Mouse (Mus musculus): ENCODE results near the gene Plaa. TPM values are rescaled to one million over a fixed set of nuclear protein-coding genes. Genes with fewer than 3 reads are reported as not detected.

Gene Plaa
- polyA plus RNA-seq, 1 experiment from 2014 or later = 67.4 TPM

DNA sequence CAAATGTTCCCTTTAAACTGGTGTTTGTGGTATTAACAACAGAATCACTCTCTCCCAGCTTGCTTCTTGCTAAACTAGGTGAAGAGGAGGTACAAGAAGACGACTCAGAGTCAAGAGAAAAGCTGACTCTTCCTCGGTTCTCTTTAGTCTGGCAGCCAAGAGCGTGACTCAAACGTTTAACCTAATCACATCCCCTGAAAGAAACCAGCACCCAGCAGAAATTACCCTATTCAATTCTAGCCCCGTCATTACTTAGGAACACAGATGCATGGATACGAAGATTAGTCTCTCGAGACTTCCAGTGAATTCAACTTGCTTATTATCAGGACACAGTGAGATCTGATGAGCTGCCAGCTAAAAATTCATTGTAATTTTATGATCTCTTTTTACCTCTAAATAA is 58.7 kb downstream of the Plaa start:
- H3K4me1 ChIP-seq = no peaks in the 10 kb centered on the region
- H3K4me2 ChIP-seq = no peak overlapping the region
- 35% methylated on average over 7 of the region's 7 CpGs for WGBS
- H3K9ac ChIP-seq (replicated peaks) = no peak overlapping the region
- H3K4me3 ChIP-seq (replicated peaks) = no peak overlapping the region
- H3K27me3 ChIP-seq (replicated peaks) = no peaks in the 10 kb centered on the region
- no peak overlapping the region for H3K27ac ChIP-seq (replicated peaks)
- peaks cover 30% of the 10 kb centered on the region for H3K36me3 ChIP-seq
- H3K9me3 ChIP-seq (replicated peaks) = no peaks in the 10 kb centered on the region
- ATAC-seq (ENCODE audit: low FRiP score) = no peak

DNA sequence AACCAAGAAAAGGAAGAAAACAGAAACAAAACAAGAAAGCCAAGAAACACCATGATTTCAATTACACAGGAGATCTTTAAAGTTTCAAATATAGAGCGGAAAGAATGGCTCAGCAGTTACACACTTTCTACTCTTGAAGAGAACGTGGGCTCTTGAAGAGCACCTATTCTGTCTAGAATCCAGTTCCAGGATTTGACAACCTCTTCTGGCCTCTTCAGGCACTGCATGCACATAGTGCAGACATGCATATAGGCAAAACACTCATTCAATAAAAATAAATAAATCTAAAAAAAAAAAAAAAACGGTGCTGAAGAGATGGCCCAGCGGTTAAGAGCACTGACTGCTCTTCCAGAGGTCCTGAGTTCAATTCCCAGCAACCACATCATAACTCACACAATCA is 60.0 kb downstream of the Plaa start:
- Histone ChIP-seq H3K4me1 (no peaks in the 10 kb centered on the region), H3K4me2 (no peak overlapping the region), H3K9me3 (replicated peaks) (no peaks in the 10 kb centered on the region), H3K36me3 (peaks cover 39% of the 10 kb centered on the region), H3K4me3 (replicated peaks) (no peak overlapping the region), H3K9ac (replicated peaks) (no peak overlapping the region), H3K27ac (replicated peaks) (no peak overlapping the region), H3K27me3 (replicated peaks) (no peaks in the 10 kb centered on the region)
- WGBS = 95% methylated on average over 4 of the region's 4 CpGs
- ATAC-seq (ENCODE audit: low FRiP score) = no peak

DNA sequence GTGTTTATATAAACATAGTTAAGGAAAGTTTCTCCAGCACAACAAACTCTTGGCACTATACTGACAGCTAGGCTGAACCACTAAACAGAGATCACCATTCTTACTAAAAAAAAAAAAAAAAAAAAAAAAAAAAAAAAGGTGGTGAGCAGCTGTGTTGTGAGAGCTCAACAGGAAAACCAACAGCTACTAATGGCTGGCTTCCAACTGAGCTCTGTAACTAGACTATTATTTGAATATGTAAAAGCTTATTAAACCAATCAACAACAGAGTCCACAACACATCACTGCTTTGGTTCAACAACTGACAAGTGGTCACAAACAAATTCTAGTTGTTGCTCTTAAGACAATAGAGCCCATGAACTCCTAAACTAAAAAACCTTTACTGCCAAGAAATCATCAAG is 69.8 kb downstream of the Plaa start:
- no peak for ATAC-seq (ENCODE audit: low FRiP score)
- no peaks in the 10 kb centered on the region for H3K9me3 ChIP-seq (replicated peaks)
- peaks cover 10% of the 10 kb centered on the region for H3K36me3 ChIP-seq
- no peak overlapping the region for H3K27ac ChIP-seq (replicated peaks)
- H3K27me3 ChIP-seq (replicated peaks) = no peaks in the 10 kb centered on the region
- no peak overlapping the region for H3K9ac ChIP-seq (replicated peaks)
- no peaks in the 10 kb centered on the region for H3K4me1 ChIP-seq
- no peak overlapping the region for H3K4me3 ChIP-seq (replicated peaks)
- no peak overlapping the region for H3K4me2 ChIP-seq

DNA sequence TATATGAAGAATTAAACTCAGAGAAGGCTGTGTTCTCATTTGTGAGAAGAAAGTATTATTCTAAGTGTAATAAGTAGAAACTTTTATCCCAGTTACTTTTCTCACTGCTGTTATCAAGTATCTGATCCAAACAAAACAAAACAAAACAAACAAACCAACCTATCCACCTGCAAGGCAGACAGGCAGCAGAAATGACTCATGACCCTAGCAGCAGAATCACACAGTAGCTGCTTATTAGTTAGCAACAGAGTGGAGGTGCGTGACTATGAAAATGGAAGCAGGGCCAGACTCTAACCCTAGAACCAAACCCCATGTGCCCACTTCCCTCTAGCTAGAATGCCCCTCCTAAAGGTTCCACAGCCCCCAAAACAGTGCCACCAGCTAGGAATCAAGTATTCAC is 73.6 kb downstream of the Plaa start:
- no peaks in the 10 kb centered on the region for H3K36me3 ChIP-seq
- no peaks in the 10 kb centered on the region for H3K27me3 ChIP-seq (replicated peaks)
- no peak overlapping the region for H3K9ac ChIP-seq (replicated peaks)
- ATAC-seq (ENCODE audit: low FRiP score) = no peak
- no peaks in the 10 kb centered on the region for H3K4me1 ChIP-seq
- WGBS = 71% methylated on average over 1 of the region's 1 CpGs
- H3K4me3 ChIP-seq (replicated peaks) = no peak overlapping the region
- H3K4me2 ChIP-seq = no peak overlapping the region
- H3K9me3 ChIP-seq (replicated peaks) = no peaks in the 10 kb centered on the region
- no peak overlapping the region for H3K27ac ChIP-seq (replicated peaks)

DNA sequence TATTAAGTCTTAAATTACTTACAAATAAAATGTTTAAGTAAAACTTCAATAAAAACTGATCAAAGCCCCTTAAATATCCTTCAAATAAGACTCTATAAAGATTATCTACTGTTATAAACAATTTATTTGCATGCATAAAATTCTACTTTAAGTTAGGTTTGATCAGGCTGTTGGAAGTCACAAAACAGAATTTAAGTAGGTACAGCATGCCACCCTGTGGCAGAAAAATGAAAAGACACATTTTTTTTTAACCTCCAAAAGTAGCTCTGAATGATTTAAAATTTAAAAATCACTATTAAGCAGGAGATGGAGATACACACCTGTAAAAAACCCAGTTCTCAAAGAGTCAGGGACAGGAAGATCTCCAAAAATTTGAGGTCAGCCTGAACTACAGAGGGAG is 79.7 kb downstream of the Plaa start:
- no peak for ATAC-seq (ENCODE audit: low FRiP score)

DNA sequence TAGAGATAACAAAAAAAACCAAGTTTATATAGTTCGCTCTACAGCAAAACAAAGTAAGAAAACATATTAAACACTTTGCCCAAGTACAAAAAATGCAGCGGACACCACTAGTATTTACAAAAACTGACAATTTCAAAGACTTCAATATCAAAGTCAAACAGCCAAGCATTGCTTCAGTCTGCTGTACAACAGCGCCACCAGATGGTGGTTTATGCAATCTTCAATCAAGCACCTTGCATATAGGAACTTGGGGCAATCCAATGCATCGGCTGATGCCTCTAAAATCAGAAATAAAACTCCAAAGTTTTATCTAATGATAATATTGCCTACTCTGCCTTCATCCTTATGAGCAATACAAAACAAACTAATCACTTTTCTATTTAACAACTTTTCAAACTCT is 85.4 kb downstream of the Plaa start:
- Histone ChIP-seq H3K36me3 (0 out of 2 replicates have a peak, but pooled peaks cover 4% of the 10 kb centered on the region), H3K9ac (replicated peaks) (no peak overlapping the region), H3K4me2 (no peak overlapping the region), H3K9me3 (replicated peaks) (no peaks in the 10 kb centered on the region), H3K27me3 (replicated peaks) (no peaks in the 10 kb centered on the region), H3K27ac (replicated peaks) (no peak overlapping the region), H3K4me3 (replicated peaks) (no peak overlapping the region), H3K4me1 (no peaks in the 10 kb centered on the region)
- ATAC-seq (ENCODE audit: low FRiP score) = no peak
- WGBS = 59% methylated on average over 4 of the region's 4 CpGs

More for the DNA sequence above, 79.7 kb downstream of the Plaa start:
- H3K9ac ChIP-seq (replicated peaks) = no peak overlapping the region
- no peak overlapping the region for H3K27ac ChIP-seq (replicated peaks)
- no peaks in the 10 kb centered on the region for H3K9me3 ChIP-seq (replicated peaks)
- no peak overlapping the region for H3K4me2 ChIP-seq
- H3K4me3 ChIP-seq (replicated peaks) = no peak overlapping the region
- H3K27me3 ChIP-seq (replicated peaks) = no peaks in the 10 kb centered on the region
- H3K36me3 ChIP-seq = no peaks in the 10 kb centered on the region
- no peaks in the 10 kb centered on the region for H3K4me1 ChIP-seq

Other genes starting within 250 kb of the Plaa start
- not detected in 2 replicates for gene Gm10306, start 46.7 kb downstream of the Plaa start, polyA plus RNA-seq (2015; fragmentation: Nextera tagmentation; extraction: Ambion mirVana)
- gene Caap1, start 46.4 kb downstream of the Plaa start, polyA plus RNA-seq (2015; fragmentation: Nextera tagmentation; extraction: Ambion mirVana) = 15.8 and 16.0 TPM in 2 replicates
- 20.1 and 22.0 TPM in 2 replicates for gene Ift74, start 11.2 kb upstream of the Plaa start, polyA plus RNA-seq (2015; fragmentation: Nextera tagmentation; extraction: Ambion mirVana)
- 0.23 and 0.26 TPM in 2 replicates for gene Lrrc19, start 46.9 kb upstream of the Plaa start, polyA plus RNA-seq (2015; fragmentation: Nextera tagmentation; extraction: Ambion mirVana)
- 7.6 and 9.6 TPM in 2 replicates for gene Tek, start 136.0 kb upstream of the Plaa start, polyA plus RNA-seq (2015; fragmentation: Nextera tagmentation; extraction: Ambion mirVana)

Measured in neural tube, embryonic 15.5 days (tissue).